Mouse (Mus musculus) liver, embryonic 14.5 days (tissue): ENCODE data around the gene Fat3. TPM values are rescaled to one million over a fixed set of nuclear protein-coding genes. Genes with fewer than 3 reads are reported as not detected.

ENCODE experiments used
- ATAC-seq: fragments of 200-750 bp; cut with Nextera tagmentation; 2 replicates; pipeline ENCODE4 v1.8.0; 2017; ENCODE audit warnings: moderate number of reproducible peaks, mild to moderate bottlenecking, moderate library complexity; ENCODE audit not compliant: insufficient read depth
- DNase-seq, 3 experiments: peaks; one replicate each; pipeline ENCODE4 v3.0.0-alpha.2; 2012 to 2013; ENCODE audit warnings: low read depth in 3 of 3, low spot score in 3 of 3
- H3K27ac ChIP-seq: fragments of 300-500 bp; sonication (generic); 2 replicates; pipeline ENCODE4 v1.5.1; 2014; ENCODE audit warnings: moderate library complexity, mild to moderate bottlenecking, control low read depth, inconsistent platforms
- H3K27me3 ChIP-seq: fragments of 300-500 bp; sonication (generic); 2 replicates; pipeline ENCODE4 v1.6.1; 2014; ENCODE audit warnings: mild to moderate bottlenecking, low read length, moderate library complexity; ENCODE audit not compliant: control insufficient read depth, insufficient read depth
- H3K36me3 ChIP-seq: fragments of 300-500 bp; sonication (generic); replicated peaks from 2 replicates; pipeline ENCODE4 v1.6.1; 2014; ENCODE audit warnings: low read depth; ENCODE audit not compliant: control insufficient read depth, insufficient read depth
- H3K4me1 ChIP-seq, 2 experiments: fragments of 200-500 bp in 1 of 2; fragments of 300-500 bp in 1 of 2; sonication (generic) in 1 of 2; replicated peaks; 2 replicates each; pipeline ENCODE4 v1.6.1; 2012 to 2014; ENCODE audit warnings: antibody characterized with exemption in 1 of 2, inconsistent platforms in 1 of 2, low read length in 1 of 2; ENCODE audit not compliant: control insufficient read depth in 2 of 2, insufficient read depth in 2 of 2
- H3K4me2 ChIP-seq: fragments of 300-500 bp; sonication (generic); 2 replicates; pipeline ENCODE4 v1.6.1; 2014; ENCODE audit warnings: low read depth, mild to moderate bottlenecking, control low read depth, moderate library complexity
- H3K4me3 ChIP-seq, 2 experiments: fragments of 200-500 bp in 1 of 2; fragments of 300-500 bp in 1 of 2; sonication (generic) in 1 of 2; 2 replicates each; pipeline ENCODE4 v1.5.1; 2012 to 2014; ENCODE audit warnings: low read depth in 2 of 2, low read length in 2 of 2, mild to moderate bottlenecking in 2 of 2, control low read depth in 1 of 2, inconsistent platforms in 1 of 2, moderate library complexity in 1 of 2; ENCODE audit not compliant: insufficient read depth in 1 of 2
- H3K9ac ChIP-seq: fragments of 300-500 bp; sonication (generic); replicated peaks from 2 replicates; pipeline ENCODE4 v1.6.1; 2014; ENCODE audit warnings: mild to moderate bottlenecking, control low read depth, moderate library complexity
- H3K9me3 ChIP-seq: fragments of 300-500 bp; sonication (generic); 2 replicates; pipeline ENCODE4 v1.6.1; 2016; ENCODE audit warnings: low read length, mixed read lengths; ENCODE audit not compliant: control insufficient read depth
- CTCF ChIP-seq: IDR thresholded peaks from 2 replicates; pipeline ENCODE4 v1.5.1; 2016; ENCODE audit warnings: antibody characterized with exemption, low read depth, control low read depth
- EP300 ChIP-seq: IDR thresholded peaks from 2 replicates; pipeline ENCODE4 v1.6.1; 2016; ENCODE audit warnings: antibody characterized with exemption, low read depth
- WGBS: fragments of 180-500 bp; shearing (Covaris S2); extraction: QIAGEN DNeasy Blood & Tissue Kit; methylation state at CpG from one replicate; pipeline ENCODE4 v1.1.7; 2014; ENCODE audit not compliant: insufficient replicate concordance; 5-methylcytosine and 5-hydroxymethylcytosine counted together
- polyA plus RNA-seq, 2 experiments: library from polyadenylated mRNA; depleted of rRNA in 1 of 2; stranded (reverse) in 1 of 2; unstranded in 1 of 2; fragments of >200 nt; fragmentation: Nextera tagmentation in 1 of 2; extraction: Ambion mirVana in 1 of 2; gene quantifications; 2 replicates each; pipeline versions ENCODE4 v1.2.1 to v1.2.3; 2012 to 2014

Gene Fat3
- polyA plus RNA-seq, 2 experiments, result 0.06 TPM; not detected in 1

- TF ChIP-seq CTCF (no peak), EP300 (no peak)
- 58% methylated on average over 3 of the region's 3 CpGs for WGBS
- Histone ChIP-seq H3K4me1 (no peaks in the 10 kb centered on the region), H3K9me3 (no peaks in the 10 kb centered on the region), H3K4me3 (no peak overlapping the region), H3K27me3 (no peaks in the 10 kb centered on the region), H3K27ac (no peak overlapping the region), H3K36me3 (no peaks in the 10 kb centered on the region), H3K4me2 (no peak overlapping the region), H3K9ac (no peak overlapping the region)
- DNase-seq, result no peak
- no peak for ATAC-seq
These were observed 61.1 kb downstream of the Fat3 start for GRCm38 (mm10) chr9:16439941-16440340.

- no peak overlapping the region for H3K9ac ChIP-seq
- no peaks in the 10 kb centered on the region for H3K9me3 ChIP-seq
- WGBS, result 28% methylated on average over 5 of the region's 5 CpGs
- no peak overlapping the region for H3K4me3 ChIP-seq
- no peak for TF ChIP-seq CTCF
- TF ChIP-seq EP300, result no peak
- no peaks in the 10 kb centered on the region for H3K4me1 ChIP-seq
- no peaks in the 10 kb centered on the region for H3K36me3 ChIP-seq
- ATAC-seq (no peak), DNase-seq (no peak)
- no peaks in the 10 kb centered on the region for H3K27me3 ChIP-seq
- H3K4me2 ChIP-seq, result no peak overlapping the region
- H3K27ac ChIP-seq, result no peak overlapping the region
These were observed 63.3 kb downstream of the Fat3 start for GRCm38 (mm10) chr9:16437805-16438204.

GRCm38 (mm10) chr9:16428589-16428988 is 72.5 kb downstream of the Fat3 start:
- Histone ChIP-seq H3K9me3 (no peaks in the 10 kb centered on the region), H3K4me1 (no peaks in the 10 kb centered on the region), H3K36me3 (no peaks in the 10 kb centered on the region), H3K4me3 (no peak overlapping the region), H3K4me2 (no peak overlapping the region), H3K27ac (no peak overlapping the region), H3K27me3 (no peaks in the 10 kb centered on the region), H3K9ac (no peak overlapping the region)
- TF ChIP-seq EP300 (no peak), CTCF (no peak)
- no peak for ATAC-seq
- WGBS, result 49% methylated on average over 5 of the region's 5 CpGs
- DNase-seq, result no peak

GRCm38 (mm10) chr9:16422707-16423106 is 78.4 kb downstream of the Fat3 start:
- no peaks in the 10 kb centered on the region for H3K27me3 ChIP-seq
- H3K4me2 ChIP-seq, result no peak overlapping the region
- no peak overlapping the region for H3K9ac ChIP-seq
- 69% methylated on average over 2 of the region's 2 CpGs for WGBS
- H3K4me1 ChIP-seq, result no peaks in the 10 kb centered on the region
- TF ChIP-seq CTCF (no peak), EP300 (no peak)
- DNase-seq (no peak), ATAC-seq (no peak)
- no peak overlapping the region for H3K27ac ChIP-seq
- no peaks in the 10 kb centered on the region for H3K36me3 ChIP-seq
- no peak overlapping the region for H3K4me3 ChIP-seq
- no peaks in the 10 kb centered on the region for H3K9me3 ChIP-seq

GRCm38 (mm10) chr9:16402815-16403214 is 98.3 kb downstream of the Fat3 start:
- no peak overlapping the region for H3K4me2 ChIP-seq
- H3K27me3 ChIP-seq, result no peaks in the 10 kb centered on the region
- DNase-seq, result no peak
- no peak overlapping the region for H3K4me3 ChIP-seq
- 59% methylated on average over 3 of the region's 3 CpGs for WGBS
- no peaks in the 10 kb centered on the region for H3K4me1 ChIP-seq
- H3K27ac ChIP-seq, result no peak overlapping the region
- TF ChIP-seq CTCF, result no peak
- no peak for TF ChIP-seq EP300
- H3K36me3 ChIP-seq, result no peaks in the 10 kb centered on the region
- no peak for ATAC-seq
- no peak overlapping the region for H3K9ac ChIP-seq
- no peaks in the 10 kb centered on the region for H3K9me3 ChIP-seq
